Mouse (Mus musculus) WW6 (cell line): ENCODE results near the gene Gm21738.
"Not testable (repeated sequence)": the region's sequence is repeated elsewhere in the genome, so short reads cannot be mapped to it uniquely, and the experiment has no call there.

Source experiments
- DNase-seq: peaks from one replicate; pipeline ENCODE4 v3.0.0-alpha.2; 2013; ENCODE audit warnings: low read depth, low spot score

Gene Gm21738

DNA sequence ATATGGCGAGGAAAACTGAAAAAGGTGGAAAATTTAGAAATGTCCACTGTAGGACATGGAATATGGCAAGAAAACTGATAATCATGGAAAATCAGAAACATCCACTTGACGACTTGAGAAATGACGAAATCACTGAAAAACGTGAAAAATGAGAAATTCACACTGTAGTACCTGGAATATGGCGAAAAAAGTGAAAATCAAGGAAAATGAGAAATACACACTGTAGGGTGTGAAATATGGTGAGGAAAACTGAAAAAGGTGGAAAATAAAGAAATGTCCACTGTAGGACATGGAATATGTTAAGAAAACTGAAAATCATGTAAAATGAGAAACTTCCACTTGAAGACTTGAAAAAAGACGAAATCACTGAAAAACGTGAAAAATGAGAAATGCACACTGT lies at the start of gene Gm21738:
Gene Gm21738, minus strand, starts transcription at position 101 of the 400 bp plus-strand sequence.
- not testable (repeated sequence) for DNase-seq

DNA sequence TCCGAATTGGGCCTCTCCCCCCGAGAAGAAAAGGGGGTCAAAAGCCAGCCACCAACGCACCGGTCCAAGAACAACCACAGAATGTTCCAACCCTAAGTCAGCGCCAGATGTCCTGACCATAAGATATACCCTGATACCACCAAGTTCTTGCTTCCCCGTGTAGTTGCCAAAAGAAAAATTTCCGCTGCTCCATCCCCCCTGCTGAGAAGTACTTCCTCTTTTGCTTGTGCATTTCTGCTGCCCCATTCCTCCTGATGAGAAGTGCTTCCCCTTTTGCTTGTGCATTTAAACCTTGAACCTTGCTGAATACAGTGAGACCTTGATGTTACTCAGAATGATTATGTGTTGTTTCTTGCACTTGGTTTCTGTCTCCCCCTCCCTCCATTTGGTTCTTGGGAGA lies 35.0 kb downstream of the Gm21738 start:
- not testable (repeated sequence) for DNase-seq
